Mouse (Mus musculus): ENCODE measurements around the gene Cd52. TPM values are rescaled to one million over a fixed set of nuclear protein-coding genes. Genes with fewer than 3 reads are reported as not detected.

Cd52 gene
- polyA plus RNA-seq (2015; fragmentation: Illumina TruSeq; extraction: RNeasy Lipid Tissue Mini Kit (QIAGEN cat#74804); ENCODE audit: insufficient read depth, low read depth, low replicate concordance), result 12.5 TPM

GRCm38 (mm10) chr4:134094923-134095547 lies at the start of gene Cd52:
Gene Cd52, minus strand, starts transcription at chr4:134095082.

GRCm38 (mm10) chr4:134128221-134128982 lies 33.5 kb upstream of the Cd52 start, which contains the start of gene Sh3bgrl3:
Gene Sh3bgrl3, minus strand, starts transcription at chr4:134128789.

GRCm38 (mm10) chr4:134101979-134102741 lies 7.3 kb upstream of the Cd52 start, which contains the start of gene Ubxn11:
Gene Ubxn11, plus strand, starts transcription at chr4:134102570.

GRCm38 (mm10) chr4:134060135-134060865 lies 34.6 kb downstream of the Cd52 start, which contains the start of gene Crybg2:
Gene Crybg2, plus strand, starts transcription at chr4:134060815.

GRCm38 (mm10) chr4:134053538-134053937 lies 41.3 kb downstream of the Cd52 start, which contains the start of gene Zfp683:
Gene Zfp683, plus strand, starts transcription at chr4:134053838.

Other genes starting within 250 kb of the Cd52 start
- gene Rps6ka1, start 207.3 kb downstream of the Cd52 start, polyA plus RNA-seq (2015; fragmentation: Illumina TruSeq; extraction: RNeasy Lipid Tissue Mini Kit (QIAGEN cat#74804); ENCODE audit: insufficient read depth, low read depth, low replicate concordance), result 4.2 TPM
- 33.0 TPM for gene Hmgn2, start 126.4 kb downstream of the Cd52 start, polyA plus RNA-seq (2015; fragmentation: Illumina TruSeq; extraction: RNeasy Lipid Tissue Mini Kit (QIAGEN cat#74804); ENCODE audit: insufficient read depth, low read depth, low replicate concordance)
- 8.8 TPM for gene Dhdds, start 94.2 kb downstream of the Cd52 start, polyA plus RNA-seq (2015; fragmentation: Illumina TruSeq; extraction: RNeasy Lipid Tissue Mini Kit (QIAGEN cat#74804); ENCODE audit: insufficient read depth, low read depth, low replicate concordance)
- not detected for gene Lin28a, start 76.2 kb downstream of the Cd52 start, polyA plus RNA-seq (2015; fragmentation: Illumina TruSeq; extraction: RNeasy Lipid Tissue Mini Kit (QIAGEN cat#74804); ENCODE audit: insufficient read depth, low read depth, low replicate concordance)
- gene Zfp683, start 41.2 kb downstream of the Cd52 start, polyA plus RNA-seq (2015; fragmentation: Illumina TruSeq; extraction: RNeasy Lipid Tissue Mini Kit (QIAGEN cat#74804); ENCODE audit: insufficient read depth, low read depth, low replicate concordance), result not detected
- gene Crybg2, start 34.3 kb downstream of the Cd52 start, polyA plus RNA-seq (2015; fragmentation: Illumina TruSeq; extraction: RNeasy Lipid Tissue Mini Kit (QIAGEN cat#74804); ENCODE audit: insufficient read depth, low read depth, low replicate concordance), result not detected
- 2.3 TPM for gene Ubxn11, start 7.5 kb upstream of the Cd52 start, polyA plus RNA-seq (2015; fragmentation: Illumina TruSeq; extraction: RNeasy Lipid Tissue Mini Kit (QIAGEN cat#74804); ENCODE audit: insufficient read depth, low read depth, low replicate concordance)
- 68.4 TPM for gene Sh3bgrl3, start 33.7 kb upstream of the Cd52 start, polyA plus RNA-seq (2015; fragmentation: Illumina TruSeq; extraction: RNeasy Lipid Tissue Mini Kit (QIAGEN cat#74804); ENCODE audit: insufficient read depth, low read depth, low replicate concordance)
- gene Cep85, start 92.0 kb upstream of the Cd52 start, polyA plus RNA-seq (2015; fragmentation: Illumina TruSeq; extraction: RNeasy Lipid Tissue Mini Kit (QIAGEN cat#74804); ENCODE audit: insufficient read depth, low read depth, low replicate concordance), result 12.7 TPM
- not detected for gene Gm7534, start 107.9 kb upstream of the Cd52 start, polyA plus RNA-seq (2015; fragmentation: Illumina TruSeq; extraction: RNeasy Lipid Tissue Mini Kit (QIAGEN cat#74804); ENCODE audit: insufficient read depth, low read depth, low replicate concordance)
- gene Catsper4, start 132.3 kb upstream of the Cd52 start, polyA plus RNA-seq (2015; fragmentation: Illumina TruSeq; extraction: RNeasy Lipid Tissue Mini Kit (QIAGEN cat#74804); ENCODE audit: insufficient read depth, low read depth, low replicate concordance), result 0.65 TPM
- 4.4 TPM for gene Cnksr1, start 143.3 kb upstream of the Cd52 start, polyA plus RNA-seq (2015; fragmentation: Illumina TruSeq; extraction: RNeasy Lipid Tissue Mini Kit (QIAGEN cat#74804); ENCODE audit: insufficient read depth, low read depth, low replicate concordance)
- gene E130218I03Rik, start 148.6 kb upstream of the Cd52 start, polyA plus RNA-seq (2015; fragmentation: Illumina TruSeq; extraction: RNeasy Lipid Tissue Mini Kit (QIAGEN cat#74804); ENCODE audit: insufficient read depth, low read depth, low replicate concordance), result not detected
- 2.0 TPM for gene Zfp593, start 150.5 kb upstream of the Cd52 start, polyA plus RNA-seq (2015; fragmentation: Illumina TruSeq; extraction: RNeasy Lipid Tissue Mini Kit (QIAGEN cat#74804); ENCODE audit: insufficient read depth, low read depth, low replicate concordance)
- gene Gm30191, start 151.9 kb upstream of the Cd52 start, polyA plus RNA-seq (2015; fragmentation: Illumina TruSeq; extraction: RNeasy Lipid Tissue Mini Kit (QIAGEN cat#74804); ENCODE audit: insufficient read depth, low read depth, low replicate concordance), result not detected
- 6.8 TPM for gene Grrp1, start 159.0 kb upstream of the Cd52 start, polyA plus RNA-seq (2015; fragmentation: Illumina TruSeq; extraction: RNeasy Lipid Tissue Mini Kit (QIAGEN cat#74804); ENCODE audit: insufficient read depth, low read depth, low replicate concordance)
- gene Pdik1l, start 192.8 kb upstream of the Cd52 start, polyA plus RNA-seq (2015; fragmentation: Illumina TruSeq; extraction: RNeasy Lipid Tissue Mini Kit (QIAGEN cat#74804); ENCODE audit: insufficient read depth, low read depth, low replicate concordance), result 1.6 TPM
- gene Trim63, start 220.0 kb upstream of the Cd52 start, polyA plus RNA-seq (2015; fragmentation: Illumina TruSeq; extraction: RNeasy Lipid Tissue Mini Kit (QIAGEN cat#74804); ENCODE audit: insufficient read depth, low read depth, low replicate concordance), result not detected
- 1.2 TPM for gene Slc30a2, start 248.1 kb upstream of the Cd52 start, polyA plus RNA-seq (2015; fragmentation: Illumina TruSeq; extraction: RNeasy Lipid Tissue Mini Kit (QIAGEN cat#74804); ENCODE audit: insufficient read depth, low read depth, low replicate concordance)

Data from pancreas, adult 10 weeks (tissue).